Mouse (Mus musculus) lung, adult 2 months (tissue): ENCODE results near the gene Wdr53.

Experiments used
- CTCF ChIP-seq: fragments of 200-500 bp; IDR thresholded peaks from 2 replicates; pipeline ENCODE4 v1.5.1; 2011; ENCODE audit warnings: mild to moderate bottlenecking, low read length, control low read depth; ENCODE audit not compliant: insufficient read depth
- POLR2A ChIP-seq: fragments of 200-500 bp; IDR thresholded peaks from 2 replicates; pipeline ENCODE4 v1.6.1; 2011; ENCODE audit warnings: low read depth, mild to moderate bottlenecking, control low read depth, low read length, borderline replicate concordance; ENCODE audit errors: extremely low read depth

- TF ChIP-seq CTCF (no peak), POLR2A (no peak)
Measured at GRCm38 (mm10) chr16:32278396-32278795, 31.4 kb downstream of the Wdr53 start.
